Mouse (Mus musculus): ENCODE measurements at regions not wholly inside any gene's neighbourhood (a gene's known extent, or its start where the extent isn't known, plus 50 kb on each side); places are given as distances from the start of the nearest gene placed in this dataset.
A peak's percentile ranks its signal among the peaks of the same experiment; 100 is the strongest.

GRCm38 (mm10) chr2:105454353-105454752 is 55.2 kb upstream of the Rcn1 start:
- H3K27ac ChIP-seq (replicated peaks; ENCODE audit: low read depth, low read length): no peak overlapping the region
- no peaks in the 10 kb centered on the region for H3K9me3 ChIP-seq (ENCODE audit: control insufficient read depth, low read length)
- H3K9ac ChIP-seq (ENCODE audit: low read depth, low read length): no peak overlapping the region
- WGBS: 44% methylated on average over 2 of the region's 2 CpGs
- ATAC-seq (ENCODE audit: low read depth) (no peak), DNase-seq (ENCODE audit: low spot score) (no peak)
- no peak overlapping the region for H3K4me2 ChIP-seq (ENCODE audit: low read depth, low read length)
- no peaks in the 10 kb centered on the region for H3K27me3 ChIP-seq (replicated peaks; ENCODE audit: control insufficient read depth, insufficient read depth, low read length)
- no peaks in the 10 kb centered on the region for H3K36me3 ChIP-seq (ENCODE audit: control insufficient read depth, insufficient read depth, low read length)
- H3K4me3 ChIP-seq (ENCODE audit: low read depth, low read length): no peak overlapping the region
- H3K4me1 ChIP-seq (ENCODE audit: control insufficient read depth, insufficient read depth, low read length): no peaks in the 10 kb centered on the region

GRCm38 (mm10) chr2:105454836-105455235 is 55.7 kb upstream of the Rcn1 start:
- no peaks in the 10 kb centered on the region for H3K9me3 ChIP-seq (ENCODE audit: control insufficient read depth, low read length)
- H3K27ac ChIP-seq (replicated peaks; ENCODE audit: low read depth, low read length): no peak overlapping the region
- H3K4me3 ChIP-seq (ENCODE audit: low read depth, low read length): no peak overlapping the region
- no peak overlapping the region for H3K9ac ChIP-seq (ENCODE audit: low read depth, low read length)
- H3K4me2 ChIP-seq (ENCODE audit: low read depth, low read length): no peak overlapping the region
- H3K36me3 ChIP-seq (ENCODE audit: control insufficient read depth, insufficient read depth, low read length): no peaks in the 10 kb centered on the region
- DNase-seq (ENCODE audit: low spot score) (no peak), ATAC-seq (ENCODE audit: low read depth) (no peak)
- no peaks in the 10 kb centered on the region for H3K27me3 ChIP-seq (replicated peaks; ENCODE audit: control insufficient read depth, insufficient read depth, low read length)
- no peaks in the 10 kb centered on the region for H3K4me1 ChIP-seq (ENCODE audit: control insufficient read depth, insufficient read depth, low read length)

GRCm38 (mm10) chr2:105458643-105459042 is 59.5 kb upstream of the Rcn1 start:
- Histone ChIP-seq H3K27ac (replicated peaks; ENCODE audit: low read depth, low read length) (no peak overlapping the region), H3K36me3 (ENCODE audit: control insufficient read depth, insufficient read depth, low read length) (no peaks in the 10 kb centered on the region), H3K4me1 (ENCODE audit: control insufficient read depth, insufficient read depth, low read length) (no peaks in the 10 kb centered on the region), H3K27me3 (replicated peaks; ENCODE audit: control insufficient read depth, insufficient read depth, low read length) (0 out of 2 replicates have a peak, but pooled peaks cover 3% of the 10 kb centered on the region), H3K9me3 (ENCODE audit: control insufficient read depth, low read length) (no peaks in the 10 kb centered on the region), H3K9ac (ENCODE audit: low read depth, low read length) (no peak overlapping the region), H3K4me2 (ENCODE audit: low read depth, low read length) (no peak overlapping the region), H3K4me3 (ENCODE audit: low read depth, low read length) (no peak overlapping the region)
- DNase-seq (ENCODE audit: low spot score): no peak
- ATAC-seq (ENCODE audit: low read depth): no peak
- 85% methylated on average over 4 of the region's 4 CpGs for WGBS

- WGBS: 71% methylated on average over 9 of the region's 9 CpGs
- Histone ChIP-seq H3K4me2 (ENCODE audit: low read depth, low read length) (no peak overlapping the region), H3K36me3 (ENCODE audit: control insufficient read depth, insufficient read depth, low read length) (no peaks in the 10 kb centered on the region), H3K4me3 (ENCODE audit: low read depth, low read length) (no peak overlapping the region), H3K27ac (replicated peaks; ENCODE audit: low read depth, low read length) (no peak overlapping the region), H3K9me3 (ENCODE audit: control insufficient read depth, low read length) (no peaks in the 10 kb centered on the region), H3K9ac (ENCODE audit: low read depth, low read length) (no peak overlapping the region), H3K27me3 (replicated peaks; ENCODE audit: control insufficient read depth, insufficient read depth, low read length) (0 out of 2 replicates have a peak, but pooled peaks cover 3% of the 10 kb centered on the region), H3K4me1 (ENCODE audit: control insufficient read depth, insufficient read depth, low read length) (no peaks in the 10 kb centered on the region)
- no peak for ATAC-seq (ENCODE audit: low read depth)
- DNase-seq (ENCODE audit: low spot score): no peak
Observed at GRCm38 (mm10) chr2:105459512-105459911, 60.4 kb upstream of the Rcn1 start.

- H3K27ac ChIP-seq (replicated peaks; ENCODE audit: low read depth, low read length): no peak overlapping the region
- no peaks in the 10 kb centered on the region for H3K4me1 ChIP-seq (ENCODE audit: control insufficient read depth, insufficient read depth, low read length)
- DNase-seq (ENCODE audit: low spot score) (peak; percentile 26), ATAC-seq (ENCODE audit: low read depth) (peak; percentile 55; the same call in 1 of the 2 replicates)
- WGBS: 70% methylated on average over 6 of the region's 6 CpGs
- 0 out of 2 replicates have a peak, but pooled peaks cover under 1% of the 10 kb centered on the region for H3K27me3 ChIP-seq (replicated peaks; ENCODE audit: control insufficient read depth, insufficient read depth, low read length)
- H3K9ac ChIP-seq (ENCODE audit: low read depth, low read length): no peak overlapping the region
- H3K36me3 ChIP-seq (ENCODE audit: control insufficient read depth, insufficient read depth, low read length): no peaks in the 10 kb centered on the region
- H3K4me3 ChIP-seq (ENCODE audit: low read depth, low read length): no peak overlapping the region
- H3K9me3 ChIP-seq (ENCODE audit: control insufficient read depth, low read length): no peaks in the 10 kb centered on the region
- no peak overlapping the region for H3K4me2 ChIP-seq (ENCODE audit: low read depth, low read length)
Observed at GRCm38 (mm10) chr2:105465630-105466029, 66.5 kb upstream of the Rcn1 start.

- Histone ChIP-seq H3K9me3 (ENCODE audit: control insufficient read depth, low read length) (no peaks in the 10 kb centered on the region), H3K9ac (ENCODE audit: low read depth, low read length) (no peak overlapping the region), H3K4me1 (ENCODE audit: control insufficient read depth, insufficient read depth, low read length) (no peaks in the 10 kb centered on the region), H3K4me3 (ENCODE audit: low read depth, low read length) (no peak overlapping the region), H3K36me3 (ENCODE audit: control insufficient read depth, insufficient read depth, low read length) (no peaks in the 10 kb centered on the region), H3K27me3 (replicated peaks; ENCODE audit: control insufficient read depth, insufficient read depth, low read length) (no peaks in the 10 kb centered on the region), H3K4me2 (ENCODE audit: low read depth, low read length) (no peak overlapping the region), H3K27ac (replicated peaks; ENCODE audit: low read depth, low read length) (no peak overlapping the region)
- DNase-seq (ENCODE audit: low spot score) (peak; percentile 67), ATAC-seq (ENCODE audit: low read depth) (no peak)
- 42% methylated on average over 5 of the region's 5 CpGs for WGBS
Observed at GRCm38 (mm10) chr2:105468930-105469329, 69.8 kb upstream of the Rcn1 start.

- Histone ChIP-seq H3K4me1 (ENCODE audit: control insufficient read depth, insufficient read depth, low read length) (no peaks in the 10 kb centered on the region), H3K36me3 (ENCODE audit: control insufficient read depth, insufficient read depth, low read length) (no peaks in the 10 kb centered on the region), H3K9me3 (ENCODE audit: control insufficient read depth, low read length) (no peaks in the 10 kb centered on the region), H3K9ac (ENCODE audit: low read depth, low read length) (no peak overlapping the region), H3K27ac (replicated peaks; ENCODE audit: low read depth, low read length) (no peak overlapping the region), H3K4me2 (ENCODE audit: low read depth, low read length) (no peak overlapping the region), H3K4me3 (ENCODE audit: low read depth, low read length) (no peak overlapping the region), H3K27me3 (replicated peaks; ENCODE audit: control insufficient read depth, insufficient read depth, low read length) (no peaks in the 10 kb centered on the region)
- 84% methylated on average over 7 of the region's 7 CpGs for WGBS
- ATAC-seq (ENCODE audit: low read depth) (0 out of 2 replicates have a peak, but pooled peaks have one; percentile 33), DNase-seq (ENCODE audit: low spot score) (no peak)
Observed at GRCm38 (mm10) chr2:105476028-105476677, 77.0 kb upstream of the Rcn1 start.

- Histone ChIP-seq H3K4me3 (ENCODE audit: low read depth, low read length) (no peak overlapping the region), H3K27ac (replicated peaks; ENCODE audit: low read depth, low read length) (no peak overlapping the region), H3K4me1 (ENCODE audit: control insufficient read depth, insufficient read depth, low read length) (no peaks in the 10 kb centered on the region), H3K4me2 (ENCODE audit: low read depth, low read length) (no peak overlapping the region), H3K9ac (ENCODE audit: low read depth, low read length) (no peak overlapping the region), H3K27me3 (replicated peaks; ENCODE audit: control insufficient read depth, insufficient read depth, low read length) (no peaks in the 10 kb centered on the region), H3K9me3 (ENCODE audit: control insufficient read depth, low read length) (no peaks in the 10 kb centered on the region), H3K36me3 (ENCODE audit: control insufficient read depth, insufficient read depth, low read length) (no peaks in the 10 kb centered on the region)
- peak; percentile 90 for ATAC-seq (ENCODE audit: low read depth)
- WGBS: 66% methylated on average over 11 of the region's 11 CpGs
- peak; percentile 62 for DNase-seq (ENCODE audit: low spot score)
Observed at GRCm38 (mm10) chr2:105481990-105482592, 83.0 kb upstream of the Rcn1 start.

- Histone ChIP-seq H3K27me3 (replicated peaks; ENCODE audit: control insufficient read depth, insufficient read depth, low read length) (no peaks in the 10 kb centered on the region), H3K4me2 (ENCODE audit: low read depth, low read length) (no peak overlapping the region), H3K36me3 (ENCODE audit: control insufficient read depth, insufficient read depth, low read length) (no peaks in the 10 kb centered on the region), H3K4me1 (ENCODE audit: control insufficient read depth, insufficient read depth, low read length) (no peaks in the 10 kb centered on the region), H3K9ac (ENCODE audit: low read depth, low read length) (no peak overlapping the region), H3K27ac (replicated peaks; ENCODE audit: low read depth, low read length) (no peak overlapping the region), H3K4me3 (ENCODE audit: low read depth, low read length) (no peak overlapping the region), H3K9me3 (ENCODE audit: control insufficient read depth, low read length) (no peaks in the 10 kb centered on the region)
- DNase-seq (ENCODE audit: low spot score) (no peak), ATAC-seq (ENCODE audit: low read depth) (no peak)
- 62% methylated on average over 3 of the region's 3 CpGs for WGBS
Observed at GRCm38 (mm10) chr2:105484496-105484895, 85.4 kb upstream of the Rcn1 start.

All from embryonic facial prominence, embryonic 14.5 days (tissue).